Comparison of ENCODE assay signal across 9 mouse cellular contexts in the genomic region with DNA sequence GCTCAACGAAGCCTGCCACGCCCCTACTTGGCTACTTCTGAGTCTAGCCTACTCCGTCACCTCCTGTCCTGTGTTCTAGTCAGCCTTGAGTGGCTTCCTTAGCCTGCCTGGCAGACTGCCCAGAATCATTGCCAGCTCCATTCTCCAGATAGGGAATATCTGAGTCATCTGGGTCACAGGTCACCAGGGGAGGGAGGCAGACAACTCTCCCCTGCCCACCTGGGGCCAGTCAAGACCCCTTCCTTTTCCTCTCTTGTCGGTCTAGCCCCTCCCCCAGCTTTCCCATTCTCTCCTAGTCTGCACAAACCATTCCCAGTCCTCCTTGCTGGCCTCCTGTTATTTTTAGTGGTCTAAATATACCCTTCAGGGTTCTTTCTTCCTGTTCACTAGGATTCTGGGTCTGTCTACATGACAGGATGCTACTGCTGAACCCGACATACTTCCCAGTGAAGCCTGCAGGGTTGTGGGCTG. TPM values are rescaled to one million over a fixed set of nuclear protein-coding genes. Genes with fewer than 3 reads are reported as not detected.
DNase-seq lines count a peak whose midpoint lies in the region; TF ChIP-seq lines count a peak whose summit lies in the region.
"Had no signal": no experiment of that assay in that cellular context is flagged by ENCODE, and none has a peak within 500 bp of the region (broad histone marks: within the 10 kb centered on the region; RNA-seq: fewer than 3 reads in every experiment).

No protein-coding gene starts in this region.

- WGBS in kidney, adult 2 months, result 41% methylated on average over 5 of the region's 5 CpGs

- H3K4me1 ChIP-seq in kidney, adult 2 months (ENCODE audit: control insufficient read depth, insufficient read depth, low read length), result no peaks in the 10 kb centered on the region
- H3K4me1 ChIP-seq: limb, embryonic 12.5 days had no signal

- TF ChIP-seq CTCF in kidney, adult 2 months (conservative IDR thresholded peaks at IDR 0.05; ENCODE audit: insufficient read depth, insufficient read length, low read depth, low read length), result no peak

- no peaks in the 10 kb centered on the region for H3K27me3 ChIP-seq in kidney, adult 2 months (replicated peaks; ENCODE audit: control insufficient read depth, insufficient read depth, low read length)
- H3K27me3 ChIP-seq: limb, embryonic 12.5 days had no signal

- intact Hi-C loops in gastrocnemius, postnatal 14 days (cut with DNase I; ENCODE audit: low total_unique reads), result no loop called here

- peak; percentile 13 to 33 for DNase-seq in cerebellum, postnatal 25 days
- DNase-seq in cerebellum, adult 11 months, result no peak
- DNase-seq in gastrocnemius, postnatal 14 days, result peak; percentile 40
- DNase-seq in kidney, adult 2 months, result peak; percentile 91
- DNase-seq in lung, postnatal 14 days, result peak; percentile 45
- no peak for DNase-seq in c-Kit-positive CD71-positive TER-119-positive erythroid progenitor cells, embryonic 14.5 days (ENCODE audit: low spot score)
- DNase-seq in urinary bladder, postnatal 25 days (ENCODE audit: low spot score), result no peak
- no peak for DNase-seq in right cerebral cortex, postnatal 14 days

- peak overlapping the region; percentile 61 for H3K27ac ChIP-seq in kidney, adult 2 months (ENCODE audit: insufficient read depth, low read depth, low read length)
- H3K27ac ChIP-seq: limb, embryonic 12.5 days had no signal

- no peak overlapping the region for H3K4me3 ChIP-seq in kidney, adult 2 months (ENCODE audit: insufficient read depth, low read depth, low read length)
- H3K4me3 ChIP-seq: limb, embryonic 12.5 days had no signal

- no peak for TF ChIP-seq POLR2A in kidney, adult 2 months (IDR thresholded peaks at IDR 0.05; ENCODE audit: low read depth, low read length)

- H3K36me3 ChIP-seq in kidney, adult 2 months (ENCODE audit: control insufficient read depth, insufficient read depth, low read length), result no peaks in the 10 kb centered on the region
- H3K36me3 ChIP-seq: limb, embryonic 12.5 days had no signal

RNA-seq across cellular contexts. Expression of a gene that starts 50.3 kb away (rescaled TPM):
- 10 to 100 TPM; 92.7 to 95.6 TPM for total RNA-seq in gastrocnemius, postnatal 14 days (2021)
- 20.7 and 20.8 TPM in 2 replicates for polyA plus RNA-seq in kidney, adult 2 months (2012; rRNA removed)

Comparison
In these comparisons a context has a peak if more than half of its experiments do, and no peak if none do; other contexts are left out.
1. DNase-seq: peak in cerebellum, postnatal 25 days (2 of 2), gastrocnemius, postnatal 14 days (single experiment), kidney, adult 2 months (single experiment) and lung, postnatal 14 days (single experiment); none in cerebellum, adult 11 months (single experiment), c-Kit-positive CD71-positive TER-119-positive erythroid progenitor cells, embryonic 14.5 days (single experiment), urinary bladder, postnatal 25 days (single experiment) and right cerebral cortex, postnatal 14 days (single experiment).